Mouse (Mus musculus) liver, embryonic 15.5 days (tissue): ENCODE results near the gene Arl15. TPM values are rescaled to one million over a fixed set of nuclear protein-coding genes. Genes with fewer than 3 reads are reported as not detected.

Source experiments
- ATAC-seq: fragments of 200-750 bp; cut with Nextera tagmentation; 2 replicates; pipeline ENCODE4 v1.8.0; 2017; ENCODE audit warnings: moderate number of reproducible peaks, mild to moderate bottlenecking, moderate library complexity; ENCODE audit not compliant: insufficient read depth
- H3K27ac ChIP-seq: fragments of 300-500 bp; sonication (generic); replicated peaks from 2 replicates; pipeline ENCODE4 v1.5.1; 2015; ENCODE audit warnings: mild to moderate bottlenecking, inconsistent platforms
- H3K27me3 ChIP-seq: fragments of 300-500 bp; sonication (generic); 2 replicates; pipeline ENCODE4 v1.6.1; 2015; ENCODE audit warnings: mild to moderate bottlenecking, inconsistent platforms
- H3K36me3 ChIP-seq: fragments of 300-500 bp; sonication (generic); replicated peaks from 2 replicates; pipeline ENCODE4 v1.6.1; 2015; ENCODE audit warnings: moderate library complexity, mild to moderate bottlenecking, inconsistent platforms
- H3K4me1 ChIP-seq: fragments of 300-500 bp; sonication (generic); replicated peaks from 2 replicates; pipeline ENCODE4 v1.6.1; 2015; ENCODE audit warnings: inconsistent platforms
- H3K4me2 ChIP-seq: fragments of 300-500 bp; sonication (generic); 2 replicates; pipeline ENCODE4 v1.6.1; 2015; ENCODE audit warnings: moderate library complexity, mild to moderate bottlenecking, inconsistent platforms
- H3K4me3 ChIP-seq: fragments of 300-500 bp; sonication (generic); replicated peaks from 2 replicates; pipeline ENCODE4 v1.5.1; 2015; ENCODE audit warnings: mild to moderate bottlenecking, inconsistent platforms
- H3K9ac ChIP-seq: fragments of 300-500 bp; sonication (generic); 2 replicates; pipeline ENCODE4 v1.6.1; 2015; ENCODE audit warnings: moderate library complexity, mild to moderate bottlenecking, inconsistent platforms
- H3K9me3 ChIP-seq: fragments of 300-500 bp; sonication (generic); replicated peaks from 2 replicates; pipeline ENCODE4 v1.6.1; 2016; ENCODE audit warnings: inconsistent platforms
- WGBS: fragments of 180-500 bp; shearing (Covaris S2); methylation state at CpG from one replicate; pipeline ENCODE4 v1.1.7; 2015; ENCODE audit warnings: mixed read lengths; ENCODE audit not compliant: insufficient replicate concordance; 5-methylcytosine and 5-hydroxymethylcytosine counted together
- polyA plus RNA-seq: library from polyadenylated mRNA; unstranded; fragments of >200 nt; fragmentation: Nextera tagmentation; extraction: Ambion mirVana; gene quantifications from 2 replicates; pipeline ENCODE4 v1.2.1, GENCODE M21; 2015

The Arl15 gene
- polyA plus RNA-seq, 1 experiment from 2014 or later: 2.4 TPM

DNA sequence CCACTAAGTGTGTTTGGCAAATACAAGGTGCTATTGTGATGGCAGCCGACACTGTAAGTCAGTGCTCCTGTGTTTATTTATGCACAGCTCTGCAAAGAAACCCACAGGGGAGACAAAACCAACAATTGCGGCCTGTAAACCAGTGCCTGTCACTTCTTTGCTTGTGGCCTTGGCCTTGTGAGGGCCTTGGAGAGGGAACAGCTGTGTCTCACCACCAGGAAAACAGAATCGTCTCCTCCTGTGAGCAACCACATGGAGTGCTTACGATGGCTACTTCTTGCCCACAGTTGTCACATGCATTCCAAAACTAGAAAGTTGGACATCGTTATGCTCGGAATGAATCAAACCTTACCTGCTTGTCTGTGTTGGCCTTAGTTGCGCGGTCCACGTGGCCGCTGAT, 52.1 kb downstream of the Arl15 start:
- H3K4me1 ChIP-seq: peaks cover 84% of the 10 kb centered on the region
- H3K9me3 ChIP-seq: no peaks in the 10 kb centered on the region
- H3K9ac ChIP-seq: no peak overlapping the region
- WGBS: 85% methylated on average over 10 of the region's 10 CpGs
- no peak overlapping the region for H3K4me3 ChIP-seq
- H3K4me2 ChIP-seq: no peak overlapping the region
- H3K27ac ChIP-seq: no peak overlapping the region
- ATAC-seq: no peak
- no peaks in the 10 kb centered on the region for H3K27me3 ChIP-seq
- no peaks in the 10 kb centered on the region for H3K36me3 ChIP-seq

DNA sequence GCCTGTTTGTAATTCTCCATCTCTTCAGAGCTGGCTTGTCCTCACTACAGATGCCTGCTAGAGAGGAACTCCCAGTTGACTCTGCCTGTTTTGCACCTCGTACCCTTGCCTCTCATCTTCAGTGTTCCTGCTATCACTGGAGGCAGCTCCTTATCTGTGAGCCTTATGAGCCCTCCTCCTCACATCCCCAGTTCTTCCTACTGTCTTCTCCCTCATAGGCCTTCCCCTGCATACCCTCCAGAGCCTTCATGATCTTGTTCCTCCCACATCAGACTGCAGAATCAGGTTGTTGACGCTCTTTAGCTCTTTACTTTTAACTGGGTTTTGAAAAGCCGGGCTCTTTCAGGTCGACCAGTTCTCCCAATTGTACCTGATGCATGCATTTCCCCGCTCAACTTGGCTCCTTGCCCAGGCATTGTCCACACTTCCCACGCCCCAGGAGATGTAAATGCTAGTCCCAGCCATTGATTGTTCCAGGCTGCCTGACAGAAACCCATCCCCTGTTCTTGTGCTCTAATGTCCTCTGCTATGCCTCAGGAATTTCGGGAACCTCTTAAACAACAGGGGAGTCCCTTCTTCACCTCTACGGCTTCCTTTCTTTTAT, 56.2 kb downstream of the Arl15 start:
- Histone ChIP-seq H3K9me3 (no peaks in the 10 kb centered on the region), H3K9ac (no peak overlapping the region), H3K4me3 (no peak overlapping the region), H3K27ac (peak overlapping the region; percentile 51), H3K36me3 (no peaks in the 10 kb centered on the region), H3K4me1 (peaks cover 78% of the 10 kb centered on the region), H3K27me3 (no peaks in the 10 kb centered on the region), H3K4me2 (no peak overlapping the region)
- 50% methylated on average over 8 of the region's 8 CpGs for WGBS
- peak; percentile 44 for ATAC-seq

DNA sequence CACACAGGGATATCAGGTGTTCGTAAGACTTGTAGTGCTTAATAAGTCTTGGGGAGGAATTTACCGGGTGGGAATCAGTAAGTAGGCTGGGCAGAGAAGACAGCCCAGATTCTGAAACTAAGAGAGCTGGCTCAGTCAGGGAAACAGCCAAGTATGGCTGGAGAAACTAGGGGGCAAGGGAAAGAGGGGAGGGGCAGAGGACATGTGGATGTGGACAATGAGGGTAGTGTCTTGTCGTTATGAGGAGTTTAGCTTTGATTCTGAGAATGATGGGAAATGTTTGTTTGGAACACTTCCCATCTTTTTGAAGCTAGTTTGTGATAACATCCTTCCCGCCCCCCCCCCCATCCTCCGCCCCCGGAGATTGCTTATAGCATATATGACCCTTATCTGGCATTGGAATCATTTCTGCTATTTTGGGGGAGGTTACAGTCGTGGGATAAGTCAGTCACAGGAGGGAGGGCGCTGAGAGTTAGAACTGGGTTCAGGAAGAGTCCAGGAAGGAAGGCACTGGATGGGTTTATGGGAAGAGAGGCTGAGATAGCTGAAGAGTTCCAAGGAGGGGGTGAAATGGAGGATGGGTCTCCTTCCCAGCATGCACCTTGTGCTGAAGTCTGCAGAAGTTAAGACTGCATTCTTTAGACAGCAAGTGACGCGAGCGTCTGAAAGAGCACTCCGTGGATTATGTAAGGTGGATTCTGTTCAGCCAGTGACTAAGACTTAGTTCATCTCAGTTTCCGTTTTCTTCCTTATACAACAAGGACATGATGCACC, 57.5 kb downstream of the Arl15 start:
- Histone ChIP-seq H3K27ac (peak overlapping the region; percentile 51), H3K36me3 (no peaks in the 10 kb centered on the region), H3K4me3 (no peak overlapping the region), H3K4me1 (peaks cover 78% of the 10 kb centered on the region), H3K4me2 (peak overlapping the region; percentile 45), H3K27me3 (no peaks in the 10 kb centered on the region), H3K9ac (no peak overlapping the region), H3K9me3 (no peaks in the 10 kb centered on the region)
- ATAC-seq: no peak
- 62% methylated on average over 13 of the region's 13 CpGs for WGBS

- H3K4me1 ChIP-seq: peaks cover 83% of the 10 kb centered on the region
- peak overlapping the region; percentile 77 for H3K27ac ChIP-seq
- WGBS: 31% methylated on average over 6 of the region's 6 CpGs
- ATAC-seq: peak; percentile 65
- no peaks in the 10 kb centered on the region for H3K9me3 ChIP-seq
- no peaks in the 10 kb centered on the region for H3K36me3 ChIP-seq
- no peak overlapping the region for H3K9ac ChIP-seq
- H3K4me2 ChIP-seq: peak overlapping the region; percentile 45
- H3K4me3 ChIP-seq: no peak overlapping the region
- no peaks in the 10 kb centered on the region for H3K27me3 ChIP-seq
These were observed 58.0 kb downstream of the Arl15 start for GRCm38 (mm10) chr13:113852376-113852666.

DNA sequence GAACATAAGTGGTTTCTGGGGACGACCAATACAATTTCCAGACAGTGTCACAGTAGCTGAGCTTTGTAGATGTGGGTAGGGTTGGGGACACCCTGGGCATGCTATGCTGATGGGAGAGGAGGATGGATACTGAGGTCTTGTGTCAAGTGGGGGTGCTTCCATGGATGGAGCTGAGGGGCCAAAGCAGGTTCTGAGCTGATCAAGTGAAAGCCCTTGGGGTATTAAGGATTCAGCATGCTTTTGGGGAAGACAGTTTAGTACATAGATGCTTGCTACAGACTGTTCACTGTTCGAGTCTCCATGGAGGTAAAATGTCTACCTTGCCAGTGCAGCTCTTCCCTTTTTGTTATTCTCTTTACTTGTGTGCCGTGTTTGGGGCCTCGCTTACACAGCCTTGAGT, 59.8 kb downstream of the Arl15 start:
- ATAC-seq: no peak
- Histone ChIP-seq H3K36me3 (no peaks in the 10 kb centered on the region), H3K27me3 (no peaks in the 10 kb centered on the region), H3K27ac (peak overlapping the region; percentile 48; the same call in 1 of the 2 replicates), H3K4me3 (no peak overlapping the region), H3K9me3 (no peaks in the 10 kb centered on the region), H3K4me2 (no peak overlapping the region), H3K9ac (no peak overlapping the region), H3K4me1 (peaks cover 89% of the 10 kb centered on the region)
- 45% methylated on average over 4 of the region's 4 CpGs for WGBS

DNA sequence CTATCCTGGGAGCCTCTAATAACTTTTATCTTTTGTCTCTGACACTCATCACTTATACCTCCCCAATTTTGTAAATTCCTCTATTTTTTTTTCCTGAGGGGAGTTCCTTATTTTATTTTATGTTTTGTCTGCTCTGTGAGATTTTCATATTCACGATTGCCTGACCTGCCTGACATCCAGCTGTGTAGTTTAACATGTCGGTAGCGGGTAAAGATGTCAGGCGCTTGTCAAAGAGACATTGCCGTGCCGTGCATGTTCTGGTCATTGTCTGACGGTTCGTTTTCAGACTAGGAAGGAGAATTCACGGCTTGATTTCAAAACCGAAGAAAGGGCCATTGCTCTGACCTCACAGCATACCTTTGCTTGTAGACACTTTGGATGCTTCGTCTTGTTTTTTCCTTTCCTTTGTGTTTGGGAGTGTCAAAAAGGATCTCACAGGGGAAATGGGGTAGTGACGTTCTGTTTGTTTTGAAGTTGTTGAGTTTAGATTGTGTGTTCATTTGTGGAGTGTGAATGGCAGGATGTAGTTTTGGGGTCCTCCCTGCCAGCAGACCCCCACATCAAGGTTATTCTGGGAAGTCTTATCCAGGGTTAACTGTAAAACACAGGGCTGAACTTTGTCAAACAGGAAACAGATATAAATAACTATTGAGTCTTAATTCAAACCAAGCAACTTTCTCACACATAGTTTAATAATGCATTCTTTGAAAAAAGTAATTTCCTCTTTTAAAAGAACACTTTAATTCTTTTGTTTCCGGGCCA, 60.4 kb downstream of the Arl15 start:
- Histone ChIP-seq H3K9ac (no peak overlapping the region), H3K4me2 (no peak overlapping the region), H3K4me3 (no peak overlapping the region), H3K4me1 (peaks cover 89% of the 10 kb centered on the region), H3K36me3 (no peaks in the 10 kb centered on the region), H3K27me3 (no peaks in the 10 kb centered on the region), H3K9me3 (no peaks in the 10 kb centered on the region), H3K27ac (peak overlapping the region; percentile 48; the same call in 1 of the 2 replicates)
- WGBS: 65% methylated on average over 13 of the region's 13 CpGs
- ATAC-seq: no peak

DNA sequence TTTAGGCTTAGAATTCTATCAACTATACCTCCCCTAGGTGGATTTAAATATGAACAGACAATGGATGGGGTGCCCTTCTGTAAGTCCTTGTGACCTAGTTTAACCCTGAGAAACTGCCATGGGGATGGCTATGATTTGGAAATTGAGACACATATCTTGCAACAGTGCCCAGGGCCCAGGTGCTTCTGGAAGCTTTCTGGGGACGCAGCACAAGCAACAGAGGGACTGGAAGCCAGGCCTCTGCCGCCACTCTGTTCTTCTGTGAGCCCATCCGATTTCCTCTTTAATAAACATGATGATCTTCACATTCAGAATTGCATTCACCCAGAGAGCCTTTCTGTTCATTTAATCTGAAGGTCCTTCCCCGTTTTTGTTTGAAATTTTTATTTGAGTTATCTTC, 62.6 kb downstream of the Arl15 start:
- Histone ChIP-seq H3K9ac (no peak overlapping the region), H3K4me2 (no peak overlapping the region), H3K4me1 (peaks cover 88% of the 10 kb centered on the region), H3K36me3 (no peaks in the 10 kb centered on the region), H3K9me3 (no peaks in the 10 kb centered on the region), H3K4me3 (no peak overlapping the region), H3K27ac (peak overlapping the region; percentile 48), H3K27me3 (no peaks in the 10 kb centered on the region)
- ATAC-seq: no peak
- WGBS: 76% methylated on average over 4 of the region's 4 CpGs

- H3K4me2 ChIP-seq: peak overlapping the region; percentile 88
- no peaks in the 10 kb centered on the region for H3K27me3 ChIP-seq
- peak overlapping the region; percentile 52 for H3K9ac ChIP-seq
- peak overlapping the region; percentile 93 for H3K27ac ChIP-seq
- no peaks in the 10 kb centered on the region for H3K36me3 ChIP-seq
- H3K4me3 ChIP-seq: peak overlapping the region; percentile 55
- H3K9me3 ChIP-seq: no peaks in the 10 kb centered on the region
- peaks cover 86% of the 10 kb centered on the region for H3K4me1 ChIP-seq
- WGBS: 20% methylated on average over 13 of the region's 13 CpGs
- peak; percentile 94 for ATAC-seq
These were observed 64.5 kb downstream of the Arl15 start for GRCm38 (mm10) chr13:113858667-113859391.

- peak overlapping the region; percentile 88 for H3K4me2 ChIP-seq
- H3K27me3 ChIP-seq: no peaks in the 10 kb centered on the region
- peak overlapping the region; percentile 52 for H3K9ac ChIP-seq
- no peaks in the 10 kb centered on the region for H3K9me3 ChIP-seq
- peak overlapping the region; percentile 55 for H3K4me3 ChIP-seq
- 31% methylated on average over 11 of the region's 11 CpGs for WGBS
- peaks cover 85% of the 10 kb centered on the region for H3K4me1 ChIP-seq
- H3K36me3 ChIP-seq: no peaks in the 10 kb centered on the region
- ATAC-seq: peak; percentile 82
- peak overlapping the region; percentile 93 for H3K27ac ChIP-seq
These were observed 65.1 kb downstream of the Arl15 start for GRCm38 (mm10) chr13:113859392-113859776.

GRCm38 (mm10) chr13:113860816-113861215, 66.5 kb downstream of the Arl15 start:
- no peaks in the 10 kb centered on the region for H3K27me3 ChIP-seq
- H3K4me1 ChIP-seq: peaks cover 82% of the 10 kb centered on the region
- H3K9ac ChIP-seq: peak overlapping the region; percentile 25; the same call in 1 of the 2 replicates
- no peaks in the 10 kb centered on the region for H3K36me3 ChIP-seq
- H3K9me3 ChIP-seq: no peaks in the 10 kb centered on the region
- WGBS: 79% methylated on average over 4 of the region's 4 CpGs
- peak overlapping the region; percentile 67 for H3K27ac ChIP-seq
- ATAC-seq: no peak
- peak overlapping the region; percentile 19 for H3K4me2 ChIP-seq
- no peak overlapping the region for H3K4me3 ChIP-seq

GRCm38 (mm10) chr13:113861231-113861630, 66.9 kb downstream of the Arl15 start:
- Histone ChIP-seq H3K4me3 (no peak overlapping the region), H3K36me3 (no peaks in the 10 kb centered on the region), H3K9me3 (no peaks in the 10 kb centered on the region), H3K4me1 (peaks cover 80% of the 10 kb centered on the region), H3K9ac (peak overlapping the region; percentile 25; the same call in 1 of the 2 replicates), H3K27me3 (no peaks in the 10 kb centered on the region), H3K27ac (peak overlapping the region; percentile 67), H3K4me2 (peak overlapping the region; percentile 19)
- ATAC-seq: 0 out of 2 replicates have a peak, but pooled peaks have one; percentile 20
- WGBS: 33% methylated on average over 9 of the region's 9 CpGs
